Mouse (Mus musculus): ENCODE results near the gene Itga6.

GRCm38 (mm10) chr2:71753161-71753560, 7.7 kb downstream of the Itga6 start:
- TF ChIP-seq CTCF (IDR thresholded peaks at IDR 0.05; ENCODE audit: low read depth): no peak
- no peak for TF ChIP-seq EP300 (IDR thresholded peaks at IDR 0.05; ENCODE audit: low read depth)

All from heart, postnatal 0 days (tissue).